Mouse (Mus musculus) frontal cortex, postnatal 14 days (tissue): ENCODE data around the gene Tm4sf5.
"Not testable (repeated sequence)": the region's sequence is repeated elsewhere in the genome, so short reads cannot be mapped to it uniquely, and the experiment has no call there.

ENCODE experiments used
- DNase-seq, 2 experiments: peaks; one replicate each; pipeline ENCODE4 v3.0.0; 2022; ENCODE audit warnings: low spot score in 2 of 2

The Tm4sf5 gene

GRCm38 (mm10) chr11:70504970-70505369 is at the start of gene Tm4sf5:
Tm4sf5 (plus strand) TSS chr11:70505244.
- no peak for DNase-seq

DNA sequence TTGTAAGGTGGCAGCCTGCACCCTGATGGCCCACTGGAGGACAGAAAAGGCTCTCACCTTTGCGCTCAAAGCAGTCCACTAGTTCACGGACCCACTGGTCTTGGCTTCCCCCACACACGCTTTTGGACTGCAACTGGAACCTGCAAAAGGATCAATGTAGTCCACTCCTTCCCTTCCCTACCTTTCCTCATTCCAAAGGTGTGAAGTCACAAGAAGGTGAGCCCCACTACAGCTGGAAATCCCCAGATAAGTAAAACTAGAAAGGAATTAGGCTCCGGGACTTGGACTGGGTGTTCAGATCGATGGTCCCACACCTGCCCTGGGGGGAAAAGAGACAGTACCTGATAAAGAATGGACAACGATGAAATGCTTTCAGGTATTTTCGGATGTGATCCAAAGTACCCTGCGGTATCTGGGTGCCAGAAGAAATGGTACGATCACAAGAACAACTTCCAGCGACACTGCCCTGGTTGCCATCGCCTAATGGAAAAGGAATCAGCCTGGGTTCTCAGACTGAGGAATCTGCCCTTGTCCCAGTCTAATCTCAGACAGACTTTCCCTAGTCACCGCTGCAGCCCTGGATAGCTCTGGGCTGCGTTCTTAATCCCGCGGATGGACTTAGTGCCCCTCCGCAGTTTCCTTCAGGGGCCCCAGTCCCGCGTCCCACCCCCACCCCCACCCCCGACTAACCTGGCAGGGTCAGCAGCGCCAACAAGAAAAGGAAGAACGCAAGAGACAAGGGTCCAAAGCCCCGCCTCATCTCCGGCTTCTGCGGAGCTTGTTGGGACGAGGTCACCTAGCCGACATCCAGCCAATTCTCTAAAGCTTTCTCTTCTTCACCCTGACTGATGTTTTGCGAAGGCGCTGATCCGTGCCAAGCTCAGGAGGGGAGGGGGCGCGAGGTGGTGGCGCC is 46.1 kb upstream of the Tm4sf5 start, which contains the start of gene Zmynd15:
Gene Zmynd15 (plus strand): TSS at position 746 of the 913 bp plus-strand sequence.
- DNase-seq: no peak

DNA sequence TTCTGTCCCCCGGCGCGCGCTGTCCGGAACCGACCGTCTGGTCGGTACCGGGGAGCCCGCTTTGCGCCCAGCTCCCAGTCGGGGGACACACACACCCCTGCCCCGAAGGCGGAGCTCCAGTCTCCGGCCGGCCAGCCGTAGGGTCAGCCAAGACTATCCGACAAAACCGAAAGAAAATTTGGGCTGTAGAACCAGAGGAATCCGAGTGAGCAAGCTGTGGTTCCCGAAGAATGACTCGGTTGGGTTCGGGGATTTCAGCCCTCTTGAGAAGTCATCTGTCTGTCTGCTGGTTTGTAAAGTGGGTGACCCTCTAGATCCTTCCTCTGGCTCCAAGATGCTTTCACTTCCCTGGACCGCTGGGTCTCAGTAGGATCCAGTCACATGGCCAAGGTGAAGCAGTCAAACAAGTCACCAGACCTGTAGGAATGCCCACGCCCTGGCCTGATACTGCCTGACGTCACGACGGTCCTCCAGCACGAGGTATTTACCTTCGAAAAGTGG is 45.4 kb upstream of the Tm4sf5 start, which contains the start of gene Cxcl16:
Gene Cxcl16 (minus strand): TSS at position 384 of the 501 bp plus-strand sequence.
- DNase-seq: no peak

DNA sequence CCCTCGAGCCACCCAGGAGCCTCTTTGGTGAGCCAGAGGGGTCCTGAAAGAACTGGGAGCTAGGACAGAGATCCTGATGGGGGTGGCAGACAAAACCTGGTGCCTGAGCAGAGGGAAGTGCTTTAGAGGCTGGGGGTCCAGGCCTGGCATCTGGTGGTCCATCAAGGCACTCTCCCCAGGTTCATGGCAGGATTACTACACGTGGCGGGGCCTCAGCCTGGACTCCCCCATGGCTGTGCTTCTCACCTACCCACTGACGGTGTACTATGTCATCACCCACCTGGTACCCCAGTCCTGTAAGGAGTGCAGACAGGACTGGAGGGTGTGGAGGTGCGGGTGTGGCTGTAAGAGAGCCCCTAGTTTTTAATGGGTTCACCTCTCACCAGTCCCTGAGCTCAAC is 41.1 kb upstream of the Tm4sf5 start:
- no peak for DNase-seq

DNA sequence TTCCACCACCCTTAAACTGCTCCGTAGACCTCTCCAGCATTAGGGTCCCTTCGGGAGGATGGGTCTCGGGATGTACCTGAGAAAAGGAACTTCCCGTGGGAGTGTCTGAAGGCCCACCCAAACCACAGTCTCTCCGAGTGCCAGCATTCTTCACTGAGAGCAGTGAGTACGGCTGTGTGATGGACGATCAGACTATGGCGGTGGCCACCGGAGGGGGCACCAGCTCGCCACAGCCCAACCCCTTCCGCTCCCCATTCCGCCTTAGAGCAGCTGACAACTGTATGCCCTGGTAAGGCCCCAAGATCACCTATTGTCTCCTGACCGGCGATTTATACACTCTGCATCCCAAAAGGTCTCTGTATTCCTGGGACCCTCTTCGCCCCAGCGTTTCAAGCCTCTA is 39.8 kb upstream of the Tm4sf5 start:
- no peak for DNase-seq

GRCm38 (mm10) chr11:70465824-70466223 is 39.2 kb upstream of the Tm4sf5 start:
- DNase-seq: no peak

DNA sequence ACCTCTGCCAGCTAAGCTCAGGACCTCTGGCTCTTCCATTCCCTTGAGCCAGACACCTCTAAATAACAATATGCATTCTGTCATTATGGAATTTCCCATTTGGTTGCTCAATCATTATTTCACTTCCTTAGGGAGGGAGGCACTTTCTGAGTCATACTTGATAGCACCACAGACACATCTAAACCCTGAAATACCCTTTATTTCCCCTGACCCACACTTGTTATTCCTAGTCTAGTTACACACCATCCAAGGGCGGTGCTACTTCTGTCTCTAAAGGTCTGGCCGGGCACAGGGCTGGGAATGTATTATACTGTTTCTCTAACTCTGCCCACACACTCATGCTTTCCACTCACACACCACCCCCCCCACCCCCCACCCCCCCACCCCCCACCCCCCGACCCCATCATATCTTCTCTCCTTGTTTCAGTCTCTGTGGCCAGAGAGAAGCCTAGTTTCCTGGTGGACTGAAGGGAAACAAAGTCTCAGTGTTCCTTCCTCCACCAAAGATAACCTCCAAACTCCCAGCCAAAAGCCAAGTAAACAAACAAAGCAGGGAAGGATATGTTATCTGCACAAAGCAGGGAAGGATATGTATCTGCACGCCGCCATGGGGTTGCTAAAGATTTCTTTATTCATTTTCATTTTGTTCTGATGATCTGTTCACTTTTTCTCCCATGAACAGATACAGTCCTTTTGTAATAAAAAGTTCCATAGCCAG is 37.0 kb upstream of the Tm4sf5 start:
- DNase-seq: no peak

GRCm38 (mm10) chr11:70469764-70470163 is 35.3 kb upstream of the Tm4sf5 start:
- DNase-seq: no peak

DNA sequence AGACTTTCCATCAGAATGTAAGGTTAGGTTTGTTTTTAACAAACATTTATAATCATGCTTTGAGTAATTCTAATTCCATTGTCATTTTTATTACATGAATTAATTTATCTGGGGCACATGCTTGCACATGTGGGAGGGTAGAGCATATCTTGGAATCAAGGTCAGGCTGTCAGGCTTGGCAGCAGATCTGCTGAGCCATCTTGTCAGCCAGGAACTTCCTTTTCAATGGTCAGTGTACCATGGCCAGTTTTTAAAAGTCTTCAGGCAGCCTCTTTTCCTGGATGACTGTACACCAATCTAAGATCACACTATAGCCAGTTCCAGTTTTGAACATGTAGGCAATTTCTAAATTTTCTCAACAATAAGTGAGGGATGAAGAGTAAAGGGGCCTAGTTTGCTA is 32.3 kb upstream of the Tm4sf5 start:
- no peak for DNase-seq

DNA sequence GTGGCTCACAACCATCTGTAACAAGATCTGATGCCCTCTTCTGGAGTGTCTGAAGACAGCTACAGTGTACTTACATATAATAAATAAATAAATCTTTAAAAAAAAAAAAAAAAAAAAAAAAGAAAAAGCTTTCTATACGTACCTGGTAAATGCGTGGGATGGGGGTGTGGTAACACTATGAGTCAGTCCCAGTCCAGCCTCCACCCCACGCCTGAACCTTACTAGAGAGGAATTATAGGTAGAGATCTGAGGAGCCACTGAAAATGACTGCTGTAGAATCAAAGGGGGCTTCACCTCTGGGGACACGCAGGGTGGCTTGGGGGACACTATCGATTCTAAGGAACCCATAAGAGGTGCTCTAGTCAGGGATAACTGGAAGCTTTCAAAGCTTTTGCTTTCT is 31.8 kb upstream of the Tm4sf5 start:
- not testable (repeated sequence) for DNase-seq

DNA sequence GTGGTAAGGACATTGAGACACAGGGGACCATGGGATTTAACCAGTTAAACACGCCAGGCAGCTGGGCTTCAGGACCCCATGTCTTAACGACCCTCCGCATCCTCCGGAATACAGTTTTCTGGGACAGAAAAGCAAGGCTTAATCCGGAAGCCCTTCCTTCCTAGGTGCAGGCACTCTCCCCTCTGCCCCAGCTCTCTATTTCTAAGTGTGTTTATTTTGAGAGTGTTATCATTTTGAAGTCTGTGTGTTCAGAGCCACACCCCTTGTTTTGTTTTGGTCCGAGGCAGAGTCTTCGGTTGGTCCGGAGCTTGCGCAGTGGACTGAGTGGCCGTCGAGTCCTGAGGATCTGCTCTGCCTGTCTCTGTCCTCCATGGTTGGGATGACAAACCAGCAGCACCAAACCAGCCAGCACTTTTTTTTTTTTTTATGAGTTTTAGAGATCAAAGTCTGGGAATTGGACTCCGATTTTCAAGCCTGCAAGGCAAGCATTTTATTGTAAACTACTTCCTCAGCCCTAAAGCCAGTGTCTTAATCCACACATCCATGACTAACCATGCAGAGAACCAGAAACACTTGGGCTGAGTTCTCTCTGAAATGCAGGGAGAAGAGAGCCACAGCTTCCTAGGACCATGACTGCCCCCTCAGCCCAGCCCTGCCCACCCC is 30.0 kb upstream of the Tm4sf5 start:
- DNase-seq: no peak

- no peak for DNase-seq
Measured at GRCm38 (mm10) chr11:70485498-70485897, 19.5 kb upstream of the Tm4sf5 start.

GRCm38 (mm10) chr11:70487816-70488215 is 17.2 kb upstream of the Tm4sf5 start:
- no peak for DNase-seq

GRCm38 (mm10) chr11:70489138-70489537 is 15.9 kb upstream of the Tm4sf5 start:
- no peak for DNase-seq

DNA sequence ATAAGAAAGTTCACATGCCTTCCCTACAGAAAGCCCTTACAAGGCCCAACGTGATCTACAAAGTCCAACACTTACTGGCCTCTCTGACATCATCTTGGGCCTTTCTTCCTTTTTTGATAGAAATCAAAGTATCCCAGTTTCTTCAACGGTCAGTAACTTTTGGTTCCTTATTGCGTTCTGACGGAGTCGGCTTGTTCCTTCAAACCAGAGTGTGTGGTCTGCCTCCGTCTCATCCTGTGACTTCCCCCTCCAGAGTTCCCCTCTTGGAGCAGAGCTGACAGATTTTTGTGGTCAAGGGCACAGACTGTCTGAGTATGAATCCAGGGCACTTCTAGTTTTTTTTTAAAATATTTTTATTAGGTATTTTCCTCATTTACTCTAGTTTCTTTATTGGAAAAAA is 15.4 kb upstream of the Tm4sf5 start:
- no peak for DNase-seq

GRCm38 (mm10) chr11:70499566-70500475 is 5.2 kb upstream of the Tm4sf5 start:
- DNase-seq: no peak

DNA sequence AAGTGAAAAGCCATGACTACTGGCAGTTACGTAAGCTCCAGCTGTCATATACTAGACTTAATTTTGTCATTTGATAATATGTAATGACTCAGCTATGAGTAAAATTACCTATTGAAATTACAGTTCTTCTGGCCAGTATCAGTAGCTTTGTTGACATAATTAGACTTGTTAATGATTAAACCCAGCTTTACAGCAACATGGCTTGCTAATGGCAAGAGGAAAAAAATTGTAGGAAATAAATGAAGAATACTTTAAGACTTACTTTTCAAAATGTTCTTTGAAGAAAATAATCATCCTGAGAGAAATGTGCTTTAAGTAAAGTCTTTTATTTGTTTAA is 4.6 kb upstream of the Tm4sf5 start:
- no peak for DNase-seq

GRCm38 (mm10) chr11:70502018-70502417 is 3.0 kb upstream of the Tm4sf5 start:
- no peak for DNase-seq

DNA sequence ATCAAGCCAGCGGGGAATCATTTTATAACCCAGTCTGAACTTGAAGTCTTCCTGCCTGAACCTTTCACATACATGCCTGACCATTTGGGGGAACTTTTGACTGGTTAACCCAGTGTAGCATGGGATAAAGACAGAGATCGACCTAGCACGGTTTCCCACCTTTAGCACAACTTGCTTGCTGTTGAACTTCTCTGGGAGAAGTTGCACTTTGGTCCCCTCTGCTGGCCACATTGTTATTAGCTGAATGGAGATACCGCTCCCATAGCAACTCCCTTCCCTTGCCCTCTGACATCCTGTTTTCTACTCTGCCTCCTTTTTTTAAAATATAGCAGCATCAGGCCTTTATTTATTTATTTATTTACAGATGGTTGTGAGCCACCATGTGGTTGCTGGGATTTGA is 1.3 kb downstream of the Tm4sf5 start:
- DNase-seq: peak in 1 of 2 experiments; percentile 51

DNA sequence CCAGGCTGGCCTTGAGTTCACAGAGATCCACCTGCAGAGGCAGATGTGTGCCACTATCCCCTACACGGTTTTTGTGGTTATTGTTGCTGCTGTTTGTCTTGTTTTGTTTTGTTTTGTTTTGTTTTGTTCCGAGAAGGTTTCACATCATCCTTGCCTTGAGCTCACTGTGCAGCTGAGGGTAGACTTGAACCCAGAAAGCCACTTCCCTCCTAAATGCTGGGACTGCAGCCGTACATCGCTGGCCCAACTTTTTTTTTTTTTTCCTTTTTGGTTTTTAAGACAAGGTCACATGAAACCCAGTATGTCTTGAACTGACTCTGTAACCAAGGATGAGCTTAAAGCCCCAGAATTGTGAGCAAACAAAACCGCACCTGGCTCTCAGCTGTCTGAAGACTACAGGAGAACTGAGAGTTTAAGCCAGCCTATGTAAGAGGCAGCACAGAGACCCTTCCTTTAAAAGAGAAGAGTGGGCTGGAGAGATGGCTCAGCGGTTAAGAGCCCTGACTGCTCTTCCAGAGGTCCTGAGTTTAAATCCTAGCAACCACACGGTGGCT is 2.0 kb downstream of the Tm4sf5 start:
- DNase-seq: no peak
